Mouse (Mus musculus) liver, embryonic 14.5 days (tissue): ENCODE data around the gene 4931414P19Rik.

Experiments used
- CTCF ChIP-seq: IDR thresholded peaks from 2 replicates; pipeline ENCODE4 v1.5.1; 2016; ENCODE audit warnings: antibody characterized with exemption, low read depth, control low read depth
- EP300 ChIP-seq: IDR thresholded peaks from 2 replicates; pipeline ENCODE4 v1.6.1; 2016; ENCODE audit warnings: antibody characterized with exemption, low read depth

DNA sequence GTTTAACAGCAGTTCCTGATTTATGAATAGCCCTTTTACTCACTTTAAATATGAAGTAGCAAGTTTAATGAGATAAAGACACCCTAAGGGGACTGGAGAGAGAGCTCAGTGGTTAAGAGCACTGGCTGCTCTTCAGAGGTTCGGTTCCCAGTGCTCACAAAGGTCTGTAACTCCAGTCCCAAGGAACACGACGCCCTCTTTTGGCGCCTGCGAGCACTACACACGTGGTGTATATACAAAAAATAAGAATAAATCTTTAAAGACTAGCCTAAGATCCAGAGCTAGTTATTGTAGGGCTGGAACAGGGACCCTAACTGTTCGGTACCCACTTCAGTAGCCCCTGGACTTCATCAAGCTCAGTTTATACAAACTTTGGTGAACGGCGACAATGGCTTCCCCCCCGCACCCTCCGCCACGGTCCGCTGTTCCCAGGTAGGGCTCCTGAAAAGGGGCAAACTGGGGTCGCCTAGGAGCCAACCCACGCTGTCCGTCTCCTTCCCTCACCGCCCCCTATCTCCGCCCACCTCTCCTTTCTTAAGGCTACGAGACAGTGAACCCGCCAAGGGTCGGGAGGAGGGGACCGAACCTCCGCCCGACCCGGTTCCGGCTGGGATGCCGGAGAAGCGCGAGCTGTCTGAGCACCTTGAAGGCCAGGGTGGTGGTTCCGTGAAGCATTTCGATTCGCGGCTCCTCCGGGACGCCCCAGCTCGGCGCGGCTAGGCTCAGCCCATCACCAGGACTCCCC is 11.5 kb upstream of the 4931414P19Rik start:
- peak; percentile 53 for TF ChIP-seq CTCF
- TF ChIP-seq EP300: no peak
